Mouse (Mus musculus): ENCODE data around the gene Cntnap2.
"Not testable (repeated sequence)": the region's sequence is repeated elsewhere in the genome, so short reads cannot be mapped to it uniquely, and the experiment has no call there.

Gene Cntnap2

GRCm38 (mm10) chr6:47183850-47184249, 2124.7 kb downstream of the Cntnap2 start:
- not testable (repeated sequence) for DNase-seq

- DNase-seq: peak in 1 of 2 experiments; percentile 50
Measured at GRCm38 (mm10) chr6:47188193-47188592, 2129.0 kb downstream of the Cntnap2 start.

GRCm38 (mm10) chr6:47188596-47188995, 2129.4 kb downstream of the Cntnap2 start:
- DNase-seq: not testable (repeated sequence)

GRCm38 (mm10) chr6:47190282-47190681, 2131.1 kb downstream of the Cntnap2 start:
- no peak for DNase-seq

GRCm38 (mm10) chr6:47191277-47191800, 2132.2 kb downstream of the Cntnap2 start:
- DNase-seq: peak; percentile 37 to 52

GRCm38 (mm10) chr6:47191940-47192339, 2132.8 kb downstream of the Cntnap2 start:
- DNase-seq: no peak

- DNase-seq: no peak
Measured at GRCm38 (mm10) chr6:47192478-47192877, 2133.3 kb downstream of the Cntnap2 start.

GRCm38 (mm10) chr6:47197570-47197969, 2138.4 kb downstream of the Cntnap2 start:
- no peak for DNase-seq

GRCm38 (mm10) chr6:47200671-47201070, 2141.5 kb downstream of the Cntnap2 start:
- no peak for DNase-seq

GRCm38 (mm10) chr6:47208031-47208430, 2148.9 kb downstream of the Cntnap2 start:
- DNase-seq: no peak

- DNase-seq: no peak
Measured at GRCm38 (mm10) chr6:47214731-47215130, 2155.6 kb downstream of the Cntnap2 start.

- peak in 1 of 2 experiments; percentile 36 for DNase-seq
Measured at GRCm38 (mm10) chr6:47223578-47223977, 2164.4 kb downstream of the Cntnap2 start.

- not testable (repeated sequence) for DNase-seq
Measured at GRCm38 (mm10) chr6:47225391-47225790, 2166.2 kb downstream of the Cntnap2 start.

GRCm38 (mm10) chr6:47227601-47228000, 2168.4 kb downstream of the Cntnap2 start:
- no peak for DNase-seq

GRCm38 (mm10) chr6:47228676-47229317, 2169.6 kb downstream of the Cntnap2 start:
- DNase-seq: no peak

GRCm38 (mm10) chr6:47231513-47231912, 2172.4 kb downstream of the Cntnap2 start:
- DNase-seq: no peak

GRCm38 (mm10) chr6:47239376-47239921, 2180.3 kb downstream of the Cntnap2 start:
- no peak for DNase-seq

- no peak for DNase-seq
Measured at GRCm38 (mm10) chr6:47241379-47241778, 2182.2 kb downstream of the Cntnap2 start.

GRCm38 (mm10) chr6:47243863-47244606, 2184.9 kb downstream of the Cntnap2 start:
- DNase-seq: peak in 1 of 2 experiments; percentile 32

- DNase-seq: no peak
Measured at GRCm38 (mm10) chr6:47244642-47245041, 2185.5 kb downstream of the Cntnap2 start.

- no peak for DNase-seq
Measured at GRCm38 (mm10) chr6:47255270-47255669, 2196.1 kb downstream of the Cntnap2 start.

GRCm38 (mm10) chr6:47256227-47256887, 2197.2 kb downstream of the Cntnap2 start:
- DNase-seq: no peak

GRCm38 (mm10) chr6:47256918-47257506, 2197.9 kb downstream of the Cntnap2 start:
- DNase-seq: no peak

All from kidney, postnatal 25 days (tissue).